Mouse (Mus musculus): Measurements from ENCODE around the gene Maz. TPM values are rescaled to one million over a fixed set of nuclear protein-coding genes. Genes with fewer than 3 reads are reported as not detected.

Gene Maz
- 100 to 1,000 TPM; 210 to 221 TPM for total RNA-seq (2021)
- long read RNA-seq, experiment 1, transcript Maz-201 (5 exons, 2,347 nt): major isoform, 105 of 233 reads
- long read RNA-seq, experiment 1, transcript Maz-203 (6 exons, 2,650 nt): minor isoform, 11 of 233 reads
- long read RNA-seq, experiment 1, transcript Maz-206 (3 exons, 548 nt): minor isoform, 5 of 233 reads
- long read RNA-seq, experiment 1, partial matches to known transcripts: 28 of 233 reads
- long read RNA-seq, experiment 1, other reads (novel, unspliced or antisense): 82 of 233 reads
- long read RNA-seq, experiment 2, transcript Maz-204 (6 exons, 2,282 nt): minor isoform, 5 of 251 reads
- long read RNA-seq, experiment 2, transcript Maz-203 (6 exons, 2,650 nt): minor isoform, 10 of 251 reads
- long read RNA-seq, experiment 2, transcript Maz-201 (5 exons, 2,347 nt): major isoform, 115 of 251 reads
- long read RNA-seq, experiment 2, partial matches to known transcripts: 25 of 251 reads
- long read RNA-seq, experiment 2, other reads (novel, unspliced or antisense): 94 of 251 reads

- no peak for TF ChIP-seq CTCF (IDR thresholded peaks at IDR 0.05)
- Histone ChIP-seq H3K4me3 (peak within 1 kb of the TSS; percentile 56), H3K27ac (peak within 1 kb of the TSS; percentile 97)
- intact Hi-C loops (cut with DNase I): loop anchor here (1.0 to 5.0 kb wide), 6 partner anchors 51 to 228 kb away; partner anchors contain the start of genes Cdiptos, Mylpf, Sez6l2 and Taok2
- peak; percentile 99 for DNase-seq (ENCODE audit: extremely low spot score in 1 of 2, low spot score in 2 of 2)
Observed at GRCm38 (mm10) chr7:127026984-127027726, at the start of gene Maz. Maz (minus strand) TSS chr7:127027037.

GRCm38 (mm10) chr7:127076188-127076587 lies 49.4 kb upstream of the Maz start:
- H3K27ac ChIP-seq: no peak overlapping the region
- DNase-seq (ENCODE audit: extremely low spot score in 1 of 2, low spot score in 2 of 2): no peak
- no peak for TF ChIP-seq CTCF (IDR thresholded peaks at IDR 0.05)
- H3K4me3 ChIP-seq: no peak overlapping the region
- intact Hi-C loops (cut with DNase I): no loop called here

GRCm38 (mm10) chr7:127073221-127073620 lies 46.4 kb upstream of the Maz start:
- DNase-seq (ENCODE audit: extremely low spot score in 1 of 2, low spot score in 2 of 2): no peak
- Histone ChIP-seq H3K27ac (no peak overlapping the region), H3K4me3 (no peak overlapping the region)
- no peak for TF ChIP-seq CTCF (IDR thresholded peaks at IDR 0.05)
- intact Hi-C loops (cut with DNase I): no loop called here

- TF ChIP-seq CTCF (IDR thresholded peaks at IDR 0.05): no peak
- intact Hi-C loops (cut with DNase I): no loop called here
- no peak overlapping the region for H3K27ac ChIP-seq
- DNase-seq (ENCODE audit: extremely low spot score in 1 of 2, low spot score in 2 of 2): no peak
- H3K4me3 ChIP-seq: no peak overlapping the region
Observed at GRCm38 (mm10) chr7:127070871-127071413, 44.1 kb upstream of the Maz start.

- no peak overlapping the region for H3K27ac ChIP-seq
- DNase-seq (ENCODE audit: extremely low spot score in 1 of 2, low spot score in 2 of 2): no peak
- no peak for TF ChIP-seq CTCF (IDR thresholded peaks at IDR 0.05)
- intact Hi-C loops (cut with DNase I): loop anchor here (5.0 kb wide), 1 partner anchor 106 kb away; no protein-coding TSS in a partner anchor
- no peak overlapping the region for H3K4me3 ChIP-seq
Observed at GRCm38 (mm10) chr7:127066317-127066716, 39.5 kb upstream of the Maz start.

- no peak; the same call in 1 of the 2 replicates for TF ChIP-seq CTCF (IDR thresholded peaks at IDR 0.05)
- intact Hi-C loops (cut with DNase I): loop anchor here (5.0 kb wide), 1 partner anchor 107 kb away; no protein-coding TSS in a partner anchor
- no peak for DNase-seq (ENCODE audit: extremely low spot score in 1 of 2, low spot score in 2 of 2)
- Histone ChIP-seq H3K4me3 (no peak overlapping the region), H3K27ac (no peak overlapping the region)
Observed at GRCm38 (mm10) chr7:127065538-127065937, 38.7 kb upstream of the Maz start.

- no peak; the same call in 1 of the 2 replicates for TF ChIP-seq CTCF (IDR thresholded peaks at IDR 0.05)
- intact Hi-C loops (cut with DNase I): loop anchor here (5.0 kb wide), 1 partner anchor 37 kb away; the partner anchor contains the start of gene AI467606
- Histone ChIP-seq H3K4me3 (no peak overlapping the region), H3K27ac (no peak overlapping the region)
- DNase-seq (ENCODE audit: extremely low spot score in 1 of 2, low spot score in 2 of 2): peak in 1 of 2 experiments; percentile 17
Observed at GRCm38 (mm10) chr7:127055026-127055585, 28.3 kb upstream of the Maz start.

- intact Hi-C loops (cut with DNase I): no loop called here
- DNase-seq (ENCODE audit: extremely low spot score in 1 of 2, low spot score in 2 of 2): peak; percentile 86 to 88
- Histone ChIP-seq H3K27ac (peak within 1 kb of the TSS; percentile 58), H3K4me3 (peak within 1 kb of the TSS; percentile 68)
- TF ChIP-seq CTCF (IDR thresholded peaks at IDR 0.05): no peak
Observed at GRCm38 (mm10) chr7:127041851-127042672, 15.2 kb upstream of the Maz start, which contains the start of gene Kif22. Kif22 (minus strand) TSS chr7:127042471.

- Histone ChIP-seq H3K4me3 (no peak overlapping the region), H3K27ac (no peak overlapping the region)
- no peak for TF ChIP-seq CTCF (IDR thresholded peaks at IDR 0.05)
- intact Hi-C loops (cut with DNase I): no loop called here
- DNase-seq (ENCODE audit: extremely low spot score in 1 of 2, low spot score in 2 of 2): no peak
Observed at GRCm38 (mm10) chr7:127031244-127031643, 4.4 kb upstream of the Maz start.

GRCm38 (mm10) chr7:127030172-127030571 lies 3.3 kb upstream of the Maz start:
- no peak for DNase-seq (ENCODE audit: extremely low spot score in 1 of 2, low spot score in 2 of 2)
- Histone ChIP-seq H3K4me3 (no peak overlapping the region), H3K27ac (no peak overlapping the region)
- no peak for TF ChIP-seq CTCF (IDR thresholded peaks at IDR 0.05)
- intact Hi-C loops (cut with DNase I): no loop called here
